Mouse (Mus musculus) forebrain, embryonic 12.5 days (tissue): ENCODE measurements at regions not wholly inside any gene's neighbourhood (a gene's known extent, or its start where the extent isn't known, plus 50 kb on each side); places are given as distances from the start of the nearest gene placed in this dataset.

Experiments used
- ATAC-seq: fragments of 200-750 bp; cut with Nextera tagmentation; 2 replicates; pipeline ENCODE4 v1.8.0; 2017; ENCODE audit warnings: moderate TSS enrichment; ENCODE audit not compliant: low FRiP score
- H3K27ac ChIP-seq: fragments of 300-500 bp; sonication (generic); 2 replicates; pipeline ENCODE4 v1.5.1; 2016; ENCODE audit warnings: mild to moderate bottlenecking
- H3K27me3 ChIP-seq: fragments of 300-500 bp; sonication (generic); 2 replicates; pipeline ENCODE4 v1.6.1; 2016; ENCODE audit warnings: mild to moderate bottlenecking
- H3K36me3 ChIP-seq: fragments of 300-500 bp; sonication (generic); replicated peaks from 2 replicates; pipeline ENCODE4 v1.6.1; 2016; ENCODE audit warnings: mild to moderate bottlenecking
- H3K4me1 ChIP-seq: fragments of 300-500 bp; sonication (generic); 2 replicates; pipeline ENCODE4 v1.6.1; 2016
- H3K4me2 ChIP-seq: fragments of 300-500 bp; sonication (generic); 2 replicates; pipeline ENCODE4 v1.6.1; 2016; ENCODE audit warnings: mild to moderate bottlenecking, moderate library complexity
- H3K4me3 ChIP-seq: fragments of 300-500 bp; sonication (generic); replicated peaks from 2 replicates; pipeline ENCODE4 v1.5.1; 2016; ENCODE audit warnings: mild to moderate bottlenecking
- H3K9ac ChIP-seq: fragments of 300-500 bp; sonication (generic); 2 replicates; pipeline ENCODE4 v1.6.1; 2016; ENCODE audit warnings: mild to moderate bottlenecking
- H3K9me3 ChIP-seq: fragments of 300-500 bp; sonication (generic); 2 replicates; pipeline ENCODE4 v1.6.1; 2016
- WGBS: fragments of 180-500 bp; shearing (Covaris S2); methylation state at CpG from one replicate; pipeline ENCODE4 v1.1.7; 2016; 5-methylcytosine and 5-hydroxymethylcytosine counted together

DNA sequence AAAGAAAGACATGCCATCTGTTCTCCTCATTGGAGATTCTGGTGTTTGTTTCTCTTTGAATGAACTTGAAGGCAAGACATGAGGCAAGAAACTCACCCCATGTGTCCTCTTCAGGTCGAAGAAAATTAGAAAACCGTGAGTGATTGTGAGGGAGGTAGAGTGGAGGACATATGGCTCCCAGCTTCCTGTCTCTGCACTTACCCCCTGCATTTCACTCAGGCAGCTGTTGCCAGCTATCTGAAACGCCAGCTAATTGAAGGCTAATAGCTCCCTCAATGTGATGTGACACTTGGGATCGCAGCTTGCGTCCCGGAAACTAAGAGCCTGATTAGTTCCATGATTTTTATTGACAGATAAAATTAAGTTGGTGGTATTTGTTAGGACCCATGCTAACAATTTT, 289.4 kb upstream of the Sphkap start:
- WGBS = 53% methylated on average over 6 of the region's 6 CpGs
- ATAC-seq = peak; percentile 61
- no peaks in the 10 kb centered on the region for H3K9me3 ChIP-seq
- no peaks in the 10 kb centered on the region for H3K36me3 ChIP-seq
- H3K4me1 ChIP-seq = no peaks in the 10 kb centered on the region
- H3K9ac ChIP-seq = no peak overlapping the region
- H3K4me3 ChIP-seq = no peak overlapping the region
- no peaks in the 10 kb centered on the region for H3K27me3 ChIP-seq
- H3K27ac ChIP-seq = peak overlapping the region; percentile 25; the same call in 1 of the 2 replicates
- H3K4me2 ChIP-seq = no peak overlapping the region

DNA sequence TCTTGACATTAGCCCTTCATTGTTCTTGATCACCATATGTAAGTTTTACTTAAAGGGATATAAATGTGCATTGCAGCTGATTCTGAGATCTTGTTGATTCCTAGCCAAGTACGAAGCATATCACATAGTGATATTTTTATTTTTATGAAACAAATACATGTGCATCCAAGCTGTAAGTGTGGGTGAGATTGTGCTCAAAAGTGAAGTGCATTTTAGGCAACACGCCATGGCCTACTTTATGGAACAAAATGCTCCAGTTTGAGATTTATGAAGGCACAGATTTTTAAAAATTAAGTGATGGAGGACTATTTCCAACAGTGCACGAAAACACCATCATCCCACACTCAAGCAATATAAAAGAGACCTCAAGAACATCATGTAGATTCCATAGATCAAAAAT, 277.2 kb upstream of the Sphkap start:
- no peak for ATAC-seq
- no peaks in the 10 kb centered on the region for H3K4me1 ChIP-seq
- H3K27me3 ChIP-seq = no peaks in the 10 kb centered on the region
- 82% methylated on average over 3 of the region's 3 CpGs for WGBS
- no peak overlapping the region for H3K4me3 ChIP-seq
- H3K27ac ChIP-seq = no peak overlapping the region
- H3K9ac ChIP-seq = no peak overlapping the region
- H3K36me3 ChIP-seq = no peaks in the 10 kb centered on the region
- no peaks in the 10 kb centered on the region for H3K9me3 ChIP-seq
- no peak overlapping the region for H3K4me2 ChIP-seq

DNA sequence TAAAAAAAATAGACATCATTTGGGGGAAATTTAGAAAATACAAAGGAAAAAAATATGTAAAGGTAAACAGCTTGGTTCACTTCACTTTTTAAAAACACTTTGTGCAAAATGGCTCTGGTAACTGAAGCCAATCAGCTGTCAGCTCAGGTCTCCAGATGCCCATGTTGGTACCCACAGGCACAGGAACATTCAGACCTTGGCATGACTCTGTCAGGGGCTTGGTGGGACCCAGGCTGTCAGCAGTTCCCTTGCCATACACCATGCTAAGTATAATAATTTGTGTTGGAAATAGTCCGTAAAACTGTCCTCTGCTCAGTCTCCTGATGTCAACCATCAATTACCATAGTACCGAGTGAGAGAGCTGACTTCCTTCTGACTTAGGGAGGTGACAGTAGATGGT, 257.3 kb upstream of the Sphkap start:
- ATAC-seq = no peak
- Histone ChIP-seq H3K4me2 (no peak overlapping the region), H3K4me3 (no peak overlapping the region), H3K9ac (no peak overlapping the region), H3K9me3 (no peaks in the 10 kb centered on the region), H3K27me3 (no peaks in the 10 kb centered on the region), H3K36me3 (no peaks in the 10 kb centered on the region), H3K27ac (no peak overlapping the region), H3K4me1 (no peaks in the 10 kb centered on the region)
- WGBS = 91% methylated on average over 2 of the region's 2 CpGs

DNA sequence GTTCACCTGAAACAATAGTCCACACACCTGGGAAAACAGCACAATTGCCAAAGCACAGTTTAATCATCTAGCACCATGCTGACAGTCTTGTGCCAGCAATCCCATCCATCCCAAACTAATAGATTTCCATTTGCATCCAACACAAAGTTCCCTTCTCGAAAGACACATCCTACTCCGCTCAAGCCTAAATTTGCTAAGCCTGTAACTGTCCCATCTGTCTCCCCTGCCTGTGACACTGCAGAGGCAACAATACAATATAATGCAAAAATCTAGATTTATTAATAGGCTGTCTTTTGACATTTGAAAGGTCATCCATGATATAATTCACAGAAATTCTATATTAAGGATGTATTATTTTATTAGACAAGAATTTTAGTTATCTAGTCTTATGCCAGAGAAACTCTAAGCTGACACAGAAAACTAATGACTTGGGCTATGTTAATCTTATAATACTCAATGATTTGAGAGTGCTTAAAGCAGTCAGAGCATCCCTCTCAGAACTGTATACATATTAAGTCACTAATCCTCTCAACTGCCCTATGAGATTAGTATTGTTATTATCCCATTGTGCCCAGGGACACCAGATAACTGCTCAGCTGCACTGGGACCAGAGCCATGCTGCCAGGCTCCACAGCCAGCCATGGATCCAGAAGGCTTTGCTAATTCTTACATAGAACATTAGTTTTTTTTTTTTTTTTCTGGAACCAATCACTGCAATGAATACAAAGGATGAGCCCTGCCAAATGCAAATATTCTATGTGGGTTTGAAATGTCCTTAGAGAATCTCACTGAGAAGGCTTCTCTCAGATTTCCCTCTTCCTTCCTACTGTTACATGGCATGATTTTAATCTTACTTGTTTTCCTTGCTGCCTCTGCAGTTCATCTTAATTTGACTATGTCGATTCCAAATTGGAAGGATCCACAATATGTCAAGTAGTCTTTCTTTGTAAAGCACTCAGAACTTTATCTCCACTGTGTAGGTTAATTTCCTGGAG, 254.1 kb upstream of the Sphkap start:
- Histone ChIP-seq H3K36me3 (no peaks in the 10 kb centered on the region), H3K4me3 (no peak overlapping the region), H3K4me1 (no peaks in the 10 kb centered on the region), H3K9ac (no peak overlapping the region), H3K9me3 (no peaks in the 10 kb centered on the region), H3K4me2 (no peak overlapping the region), H3K27me3 (no peaks in the 10 kb centered on the region), H3K27ac (no peak overlapping the region)
- ATAC-seq = no peak
- 94% methylated on average over 3 of the region's 3 CpGs for WGBS

- Histone ChIP-seq H3K27me3 (no peaks in the 10 kb centered on the region), H3K36me3 (no peaks in the 10 kb centered on the region), H3K4me3 (no peak overlapping the region), H3K4me2 (no peak overlapping the region), H3K27ac (no peak overlapping the region), H3K9ac (no peak overlapping the region), H3K4me1 (no peaks in the 10 kb centered on the region), H3K9me3 (no peaks in the 10 kb centered on the region)
- no peak for ATAC-seq
- WGBS = 91% methylated on average over 2 of the region's 2 CpGs
Measured at GRCm38 (mm10) chr1:83653661-83654060, 245.7 kb upstream of the Sphkap start.

DNA sequence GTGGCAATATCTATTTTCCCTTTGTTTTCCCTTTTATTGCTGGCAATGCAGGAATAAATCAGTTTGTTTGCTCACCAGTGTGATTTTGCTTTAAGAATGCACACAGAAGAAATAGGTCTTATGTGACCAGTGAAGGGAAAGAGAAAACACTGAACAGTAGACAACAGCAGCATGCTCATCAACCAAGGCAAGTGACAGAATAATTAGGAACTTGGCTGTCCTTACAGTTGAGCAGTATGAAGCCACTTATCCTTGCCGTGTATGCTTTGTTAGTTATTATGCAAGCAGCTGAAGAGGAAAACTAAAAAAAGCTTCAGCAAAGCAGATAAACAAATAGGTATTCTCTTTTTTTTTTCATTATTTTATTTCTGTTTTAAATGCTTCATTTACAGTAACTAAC, 237.6 kb upstream of the Sphkap start:
- 54% methylated on average over 1 of the region's 1 CpGs for WGBS
- Histone ChIP-seq H3K27ac (no peak overlapping the region), H3K9me3 (no peaks in the 10 kb centered on the region), H3K4me1 (no peaks in the 10 kb centered on the region), H3K36me3 (no peaks in the 10 kb centered on the region), H3K9ac (no peak overlapping the region), H3K27me3 (no peaks in the 10 kb centered on the region), H3K4me3 (no peak overlapping the region), H3K4me2 (no peak overlapping the region)
- no peak for ATAC-seq

DNA sequence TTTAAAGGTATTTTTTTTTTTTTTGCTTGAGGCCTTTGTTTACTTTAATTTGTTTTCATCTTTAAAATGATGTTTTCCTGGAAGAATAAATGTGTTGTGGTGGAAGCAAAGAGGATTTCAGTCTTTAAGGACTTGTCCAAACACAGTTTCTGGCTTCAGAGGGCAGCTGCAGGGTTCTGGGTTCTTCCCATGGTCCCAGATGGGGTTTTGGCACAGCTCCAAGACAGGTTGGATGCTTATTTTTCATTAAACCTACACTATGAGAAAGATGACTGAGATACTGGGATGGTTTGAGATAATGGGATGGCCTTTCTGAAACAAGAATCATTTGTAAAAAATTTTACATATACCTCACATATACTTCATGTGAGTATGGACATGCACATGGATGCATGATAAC, 234.7 kb upstream of the Sphkap start:
- no peak overlapping the region for H3K9ac ChIP-seq
- no peak for ATAC-seq
- no peaks in the 10 kb centered on the region for H3K36me3 ChIP-seq
- no peaks in the 10 kb centered on the region for H3K9me3 ChIP-seq
- H3K4me3 ChIP-seq = no peak overlapping the region
- no peaks in the 10 kb centered on the region for H3K4me1 ChIP-seq
- H3K27me3 ChIP-seq = no peaks in the 10 kb centered on the region
- no peak overlapping the region for H3K4me2 ChIP-seq
- H3K27ac ChIP-seq = no peak overlapping the region

- Histone ChIP-seq H3K27ac (no peak overlapping the region), H3K4me2 (no peak overlapping the region), H3K9ac (no peak overlapping the region), H3K36me3 (no peaks in the 10 kb centered on the region), H3K9me3 (no peaks in the 10 kb centered on the region), H3K27me3 (no peaks in the 10 kb centered on the region), H3K4me3 (no peak overlapping the region), H3K4me1 (0 out of 2 replicates have a peak, but pooled peaks cover 5% of the 10 kb centered on the region)
- WGBS = 88% methylated on average over 3 of the region's 3 CpGs
- ATAC-seq = no peak
Measured at GRCm38 (mm10) chr1:83636051-83636450, 228.1 kb upstream of the Sphkap start.

DNA sequence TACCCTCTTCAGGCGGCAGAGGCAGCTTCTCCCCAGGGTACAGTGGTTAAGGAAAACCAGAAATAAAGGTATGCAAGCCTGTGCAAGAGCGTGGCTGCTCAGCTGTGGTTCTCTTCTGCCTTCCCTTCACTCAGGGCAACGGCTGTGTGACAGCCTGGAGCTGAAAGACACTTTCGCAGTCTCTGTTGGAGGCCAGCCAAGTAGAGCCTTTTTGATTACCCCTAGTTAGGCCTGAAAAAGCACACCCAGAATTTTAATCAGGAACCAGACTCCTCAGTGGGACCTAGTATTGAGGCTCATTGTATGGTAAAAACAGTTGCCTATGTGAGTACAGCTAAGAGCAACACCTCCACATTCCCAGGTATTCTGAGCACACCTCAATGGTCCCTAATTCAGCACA, 223.8 kb upstream of the Sphkap start:
- Histone ChIP-seq H3K4me1 (0 out of 2 replicates have a peak, but pooled peaks cover 5% of the 10 kb centered on the region), H3K36me3 (no peaks in the 10 kb centered on the region), H3K4me3 (no peak overlapping the region), H3K4me2 (0 out of 2 replicates have a peak overlapping the region, but pooled peaks have one; percentile 11), H3K27ac (0 out of 2 replicates have a peak overlapping the region, but pooled peaks have one; percentile 53), H3K9me3 (no peaks in the 10 kb centered on the region), H3K27me3 (no peaks in the 10 kb centered on the region), H3K9ac (no peak overlapping the region)
- peak; percentile 87; the same call in 1 of the 2 replicates for ATAC-seq
- 20% methylated on average over 4 of the region's 4 CpGs for WGBS

- no peaks in the 10 kb centered on the region for H3K9me3 ChIP-seq
- H3K4me2 ChIP-seq = 0 out of 2 replicates have a peak overlapping the region, but pooled peaks have one; percentile 11
- peak; percentile 50; the same call in 1 of the 2 replicates for ATAC-seq
- H3K27ac ChIP-seq = 0 out of 2 replicates have a peak overlapping the region, but pooled peaks have one; percentile 53
- 73% methylated on average over 7 of the region's 7 CpGs for WGBS
- H3K9ac ChIP-seq = no peak overlapping the region
- H3K36me3 ChIP-seq = no peaks in the 10 kb centered on the region
- no peaks in the 10 kb centered on the region for H3K27me3 ChIP-seq
- H3K4me3 ChIP-seq = no peak overlapping the region
- 0 out of 2 replicates have a peak, but pooled peaks cover 5% of the 10 kb centered on the region for H3K4me1 ChIP-seq
Measured at GRCm38 (mm10) chr1:83631394-83631793, 223.4 kb upstream of the Sphkap start.

- no peaks in the 10 kb centered on the region for H3K9me3 ChIP-seq
- H3K4me1 ChIP-seq = no peaks in the 10 kb centered on the region
- no peak overlapping the region for H3K9ac ChIP-seq
- 97% methylated on average over 1 of the region's 1 CpGs for WGBS
- no peak overlapping the region for H3K4me2 ChIP-seq
- H3K27me3 ChIP-seq = no peaks in the 10 kb centered on the region
- no peak overlapping the region for H3K27ac ChIP-seq
- no peak overlapping the region for H3K4me3 ChIP-seq
- H3K36me3 ChIP-seq = no peaks in the 10 kb centered on the region
- no peak for ATAC-seq
Measured at GRCm38 (mm10) chr1:83587258-83587657, 179.3 kb upstream of the Sphkap start.

DNA sequence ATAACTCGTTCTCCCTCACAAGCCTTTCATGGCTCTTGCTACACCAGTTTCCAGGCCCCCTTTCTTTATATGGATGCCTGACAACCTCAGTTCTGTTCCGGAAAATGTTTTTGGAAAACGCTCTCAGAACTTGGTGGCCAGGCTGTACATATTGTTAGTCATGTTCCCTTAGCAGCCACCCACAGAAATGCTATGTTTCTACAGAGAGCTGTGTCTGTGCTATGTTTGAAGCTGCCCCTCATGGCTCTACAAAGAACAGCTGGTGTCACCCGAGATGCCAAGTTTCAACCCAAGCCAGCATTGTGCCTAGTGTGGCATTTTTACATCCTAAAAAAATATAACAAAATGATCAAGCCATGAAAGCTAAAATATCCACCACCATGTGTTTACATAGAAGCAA, 175.0 kb upstream of the Sphkap start:
- Histone ChIP-seq H3K4me3 (no peak overlapping the region), H3K9ac (no peak overlapping the region), H3K4me2 (no peak overlapping the region), H3K9me3 (no peaks in the 10 kb centered on the region), H3K27ac (no peak overlapping the region), H3K27me3 (no peaks in the 10 kb centered on the region), H3K36me3 (no peaks in the 10 kb centered on the region), H3K4me1 (no peaks in the 10 kb centered on the region)
- no peak for ATAC-seq
- WGBS = 90% methylated on average over 4 of the region's 4 CpGs

GRCm38 (mm10) chr1:83569991-83570390, 162.0 kb upstream of the Sphkap start:
- no peak overlapping the region for H3K9ac ChIP-seq
- H3K9me3 ChIP-seq = no peaks in the 10 kb centered on the region
- ATAC-seq = no peak
- WGBS = 90% methylated on average over 5 of the region's 5 CpGs
- no peaks in the 10 kb centered on the region for H3K36me3 ChIP-seq
- H3K27me3 ChIP-seq = no peaks in the 10 kb centered on the region
- no peaks in the 10 kb centered on the region for H3K4me1 ChIP-seq
- no peak overlapping the region for H3K4me2 ChIP-seq
- no peak overlapping the region for H3K27ac ChIP-seq
- H3K4me3 ChIP-seq = no peak overlapping the region
